Mouse (Mus musculus) liver, embryonic 15.5 days (tissue): ENCODE measurements around the gene Olfr555. TPM values are rescaled to one million over a fixed set of nuclear protein-coding genes. Genes with fewer than 3 reads are reported as not detected.

Experiments used
- ATAC-seq: fragments of 200-750 bp; cut with Nextera tagmentation; 2 replicates; pipeline ENCODE4 v1.8.0; 2017; ENCODE audit warnings: moderate number of reproducible peaks, mild to moderate bottlenecking, moderate library complexity; ENCODE audit not compliant: insufficient read depth
- H3K27ac ChIP-seq: fragments of 300-500 bp; sonication (generic); replicated peaks from 2 replicates; pipeline ENCODE4 v1.5.1; 2015; ENCODE audit warnings: mild to moderate bottlenecking, inconsistent platforms
- H3K27me3 ChIP-seq: fragments of 300-500 bp; sonication (generic); 2 replicates; pipeline ENCODE4 v1.6.1; 2015; ENCODE audit warnings: mild to moderate bottlenecking, inconsistent platforms
- H3K36me3 ChIP-seq: fragments of 300-500 bp; sonication (generic); replicated peaks from 2 replicates; pipeline ENCODE4 v1.6.1; 2015; ENCODE audit warnings: moderate library complexity, mild to moderate bottlenecking, inconsistent platforms
- H3K4me1 ChIP-seq: fragments of 300-500 bp; sonication (generic); replicated peaks from 2 replicates; pipeline ENCODE4 v1.6.1; 2015; ENCODE audit warnings: inconsistent platforms
- H3K4me2 ChIP-seq: fragments of 300-500 bp; sonication (generic); 2 replicates; pipeline ENCODE4 v1.6.1; 2015; ENCODE audit warnings: moderate library complexity, mild to moderate bottlenecking, inconsistent platforms
- H3K4me3 ChIP-seq: fragments of 300-500 bp; sonication (generic); replicated peaks from 2 replicates; pipeline ENCODE4 v1.5.1; 2015; ENCODE audit warnings: mild to moderate bottlenecking, inconsistent platforms
- H3K9ac ChIP-seq: fragments of 300-500 bp; sonication (generic); 2 replicates; pipeline ENCODE4 v1.6.1; 2015; ENCODE audit warnings: moderate library complexity, mild to moderate bottlenecking, inconsistent platforms
- H3K9me3 ChIP-seq: fragments of 300-500 bp; sonication (generic); replicated peaks from 2 replicates; pipeline ENCODE4 v1.6.1; 2016; ENCODE audit warnings: inconsistent platforms
- WGBS: fragments of 180-500 bp; shearing (Covaris S2); methylation state at CpG from one replicate; pipeline ENCODE4 v1.1.7; 2015; ENCODE audit warnings: mixed read lengths; ENCODE audit not compliant: insufficient replicate concordance; 5-methylcytosine and 5-hydroxymethylcytosine counted together
- polyA plus RNA-seq: library from polyadenylated mRNA; unstranded; fragments of >200 nt; fragmentation: Nextera tagmentation; extraction: Ambion mirVana; gene quantifications from 2 replicates; pipeline ENCODE4 v1.2.1, GENCODE M21; 2015

Gene Olfr555
- polyA plus RNA-seq, 1 experiment from 2014 or later: not detected

DNA sequence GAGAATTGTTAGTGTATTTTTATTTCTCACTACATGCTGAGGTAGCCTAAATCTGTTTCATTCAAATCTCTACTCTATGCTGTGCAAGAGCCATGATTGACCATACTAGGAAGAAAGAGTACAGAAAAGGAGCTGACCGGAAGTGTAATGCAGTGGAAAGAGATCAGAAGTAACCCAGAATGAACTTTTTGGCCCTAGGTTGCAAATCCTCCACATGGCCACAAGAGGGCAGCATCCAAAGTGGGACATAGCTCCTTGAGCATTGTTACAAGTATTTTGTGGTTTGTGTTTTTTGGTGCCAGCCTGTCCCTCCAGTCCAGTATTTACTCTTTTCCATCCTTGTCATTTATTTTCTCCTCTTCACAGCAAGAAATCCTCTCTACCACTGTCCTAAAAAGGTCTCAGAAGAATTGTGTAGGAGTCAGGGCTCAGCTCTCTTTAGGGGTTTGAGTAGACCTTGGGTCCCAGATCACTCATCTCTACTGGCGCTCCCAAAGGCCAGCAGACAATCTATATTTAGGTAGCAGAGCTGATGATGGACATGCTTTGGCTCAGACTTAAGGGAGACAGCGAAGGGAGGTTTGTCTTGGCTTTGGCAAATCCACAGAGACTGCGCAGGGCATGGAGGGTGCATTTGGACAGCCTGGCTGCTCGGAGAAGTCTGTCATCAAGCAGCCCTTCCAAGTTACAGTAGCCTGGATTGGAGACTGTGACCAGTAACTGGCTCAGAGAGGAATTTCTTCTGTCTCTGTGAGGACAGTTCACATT, 36.9 kb downstream of the Olfr555 start, which contains the start of gene Olfr557:
Gene Olfr557, plus strand, starts transcription at position 553 of the 768 bp plus-strand sequence.
- H3K9me3 ChIP-seq: no peaks in the 10 kb centered on the region
- no peaks in the 10 kb centered on the region for H3K4me1 ChIP-seq
- 63% methylated on average over 5 of the region's 5 CpGs for WGBS
- no peak within 1 kb of the TSS for H3K4me3 ChIP-seq
- no peaks in the 10 kb centered on the region for H3K27me3 ChIP-seq
- H3K9ac ChIP-seq: no peak within 1 kb of the TSS
- no peak within 1 kb of the TSS for H3K27ac ChIP-seq
- no peaks in the 10 kb centered on the region for H3K36me3 ChIP-seq
- no peak within 1 kb of the TSS for H3K4me2 ChIP-seq
- ATAC-seq: no peak

DNA sequence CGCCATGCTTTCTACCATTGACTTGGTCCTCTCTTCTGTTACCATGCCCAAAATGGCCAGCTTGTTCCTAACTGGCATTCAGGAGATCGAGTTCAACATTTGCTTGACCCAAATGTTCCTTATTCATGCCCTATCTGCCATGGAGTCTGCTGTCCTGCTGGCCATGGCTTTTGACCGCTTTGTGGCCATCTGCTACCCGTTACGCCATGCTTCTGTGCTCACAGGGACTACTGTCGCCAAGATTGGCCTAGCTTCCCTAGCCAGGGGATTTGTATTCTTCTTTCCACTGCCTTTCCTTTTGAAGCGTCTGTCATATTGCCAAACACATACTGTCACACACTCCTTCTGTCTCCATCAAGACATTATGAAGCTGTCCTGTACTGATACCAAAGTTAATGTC, 39.8 kb downstream of the Olfr555 start:
- Histone ChIP-seq H3K4me2 (no peak overlapping the region), H3K36me3 (no peaks in the 10 kb centered on the region), H3K27me3 (no peaks in the 10 kb centered on the region), H3K9me3 (no peaks in the 10 kb centered on the region), H3K9ac (no peak overlapping the region), H3K4me1 (no peaks in the 10 kb centered on the region), H3K4me3 (no peak overlapping the region), H3K27ac (no peak overlapping the region)
- ATAC-seq: no peak
- 62% methylated on average over 7 of the region's 7 CpGs for WGBS

DNA sequence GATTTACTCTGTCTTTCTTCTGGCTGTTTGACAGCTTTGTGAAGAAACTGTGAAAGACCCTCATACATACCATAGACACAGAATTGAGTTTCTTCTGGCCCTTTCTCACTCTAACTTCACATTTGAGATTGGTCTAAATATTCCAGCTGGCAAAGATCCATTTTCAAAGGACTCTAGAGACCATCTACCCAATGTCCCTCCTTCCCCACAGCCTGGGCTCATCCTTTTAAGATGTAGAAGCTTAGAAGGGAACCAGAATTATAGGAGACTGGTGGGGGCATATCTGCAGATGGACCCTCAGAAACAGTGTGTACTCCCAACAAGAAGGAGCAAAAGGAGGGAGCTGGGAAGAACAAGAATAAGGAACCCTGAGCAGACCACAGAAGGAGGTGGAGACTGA, 43.3 kb downstream of the Olfr555 start, which contains the start of gene Olfr558:
Gene Olfr558, plus strand, starts transcription at position 301 of the 400 bp plus-strand sequence.
- Histone ChIP-seq H3K27ac (no peak within 1 kb of the TSS), H3K4me1 (no peaks in the 10 kb centered on the region), H3K4me3 (no peak within 1 kb of the TSS), H3K4me2 (no peak within 1 kb of the TSS), H3K9ac (no peak within 1 kb of the TSS), H3K36me3 (no peaks in the 10 kb centered on the region), H3K9me3 (no peaks in the 10 kb centered on the region), H3K27me3 (no peaks in the 10 kb centered on the region)
- no peak for ATAC-seq

Other genes with a start within 250 kb of the Olfr555 start
- 171 and 180 TPM in 2 replicates for gene Rrm1, start 217.1 kb upstream of the Olfr555 start, polyA plus RNA-seq
- gene Olfr543, start 177.1 kb upstream of the Olfr555 start, polyA plus RNA-seq: 0.23 and 0.46 TPM in 2 replicates
- 0.07 TPM in 2 replicates for gene Olfr544, start 170.5 kb upstream of the Olfr555 start, polyA plus RNA-seq
- not detected in 2 replicates for gene Olfr545, start 159.2 kb upstream of the Olfr555 start, polyA plus RNA-seq
- not detected in 2 replicates for gene Olfr547, start 124.1 kb upstream of the Olfr555 start, polyA plus RNA-seq
- gene Olfr548-ps1, start 117.9 kb upstream of the Olfr555 start, polyA plus RNA-seq: not detected in 2 replicates
- gene Olfr549, start 109.0 kb upstream of the Olfr555 start, polyA plus RNA-seq: not detected in 2 replicates
- 0.44 and 0.62 TPM in 2 replicates for gene Trim21, start 93.3 kb upstream of the Olfr555 start, polyA plus RNA-seq
- not detected in 2 replicates for gene Olfr550, start 87.4 kb upstream of the Olfr555 start, polyA plus RNA-seq
- not detected in 2 replicates for gene Olfr551, start 66.9 kb upstream of the Olfr555 start, polyA plus RNA-seq
- gene Olfr552, start 61.1 kb upstream of the Olfr555 start, polyA plus RNA-seq: not detected in 2 replicates
- gene Olfr553, start 40.6 kb upstream of the Olfr555 start, polyA plus RNA-seq: not detected in 2 replicates
- not detected in 2 replicates for gene Olfr554, start 20.4 kb upstream of the Olfr555 start, polyA plus RNA-seq
- not detected in 2 replicates for gene Olfr556, start 6.1 kb downstream of the Olfr555 start, polyA plus RNA-seq
- 1.5 TPM in 2 replicates for gene Trim68, start 28.5 kb downstream of the Olfr555 start, polyA plus RNA-seq
- not detected in 2 replicates for gene Olfr557, start 37.1 kb downstream of the Olfr555 start, polyA plus RNA-seq
- not detected in 2 replicates for gene Olfr558, start 43.4 kb downstream of the Olfr555 start, polyA plus RNA-seq
- not detected in 2 replicates for gene Olfr33, start 60.2 kb downstream of the Olfr555 start, polyA plus RNA-seq
- not detected in 2 replicates for gene Olfr559, start 68.7 kb downstream of the Olfr555 start, polyA plus RNA-seq
- gene Olfr560, start 100.5 kb downstream of the Olfr555 start, polyA plus RNA-seq: not detected in 2 replicates
- gene Olfr78, start 100.6 kb downstream of the Olfr555 start, polyA plus RNA-seq: not detected in 2 replicates
- gene Olfr561, start 112.4 kb downstream of the Olfr555 start, polyA plus RNA-seq: not detected in 2 replicates
- not detected in 2 replicates for gene Olfr564, start 144.7 kb downstream of the Olfr555 start, polyA plus RNA-seq
- not detected in 2 replicates for gene Olfr566, start 199.9 kb downstream of the Olfr555 start, polyA plus RNA-seq
- not detected in 2 replicates for gene Olfr568, start 218.3 kb downstream of the Olfr555 start, polyA plus RNA-seq
- gene Olfr569, start 232.1 kb downstream of the Olfr555 start, polyA plus RNA-seq: not detected in 2 replicates
- not detected in 2 replicates for gene Olfr570, start 235.8 kb downstream of the Olfr555 start, polyA plus RNA-seq